Mouse (Mus musculus) embryonic fibroblast, embryonic 13.5 days (primary cell): Measurements from ENCODE around the gene Car10. TPM values are rescaled to one million over a fixed set of nuclear protein-coding genes. Genes with fewer than 3 reads are reported as not detected.
"Not testable (repeated sequence)": the region's sequence is repeated elsewhere in the genome, so short reads cannot be mapped to it uniquely, and the experiment has no call there.

ENCODE experiments used
- H3K27ac ChIP-seq: 2 replicates; pipeline ENCODE4 v1.5.1; 2012; ENCODE audit warnings: low read length, control low read depth, inconsistent platforms; ENCODE audit not compliant: insufficient read depth
- H3K4me1 ChIP-seq: 2 replicates; pipeline ENCODE4 v1.6.1; 2011; ENCODE audit warnings: low read length; ENCODE audit not compliant: control insufficient read depth, insufficient read depth
- H3K4me3 ChIP-seq: 2 replicates; pipeline ENCODE4 v1.5.1; 2011; ENCODE audit warnings: mild to moderate bottlenecking, control low read depth, low read length; ENCODE audit not compliant: insufficient read depth
- CTCF ChIP-seq: IDR thresholded peaks from 2 replicates; pipeline ENCODE4 v1.5.1; 2011; ENCODE audit warnings: mild to moderate bottlenecking, control low read depth, low read length, moderate library complexity, borderline replicate concordance; ENCODE audit not compliant: insufficient read depth
- POLR2A ChIP-seq: IDR thresholded peaks from 2 replicates; pipeline ENCODE4 v1.6.1; 2011; ENCODE audit warnings: low read depth, mild to moderate bottlenecking, control low read depth, low read length, moderate library complexity
- polyA plus RNA-seq: library from polyadenylated mRNA; stranded (reverse); fragments of >200 nt; gene quantifications from 2 replicates; pipeline ENCODE4 v1.2.4, GENCODE M21; 2011; ENCODE audit warnings: low read depth; ENCODE audit not compliant: missing spikeins, insufficient read length

Car10 gene
- polyA plus RNA-seq, 1 experiment: 0.88 TPM

DNA sequence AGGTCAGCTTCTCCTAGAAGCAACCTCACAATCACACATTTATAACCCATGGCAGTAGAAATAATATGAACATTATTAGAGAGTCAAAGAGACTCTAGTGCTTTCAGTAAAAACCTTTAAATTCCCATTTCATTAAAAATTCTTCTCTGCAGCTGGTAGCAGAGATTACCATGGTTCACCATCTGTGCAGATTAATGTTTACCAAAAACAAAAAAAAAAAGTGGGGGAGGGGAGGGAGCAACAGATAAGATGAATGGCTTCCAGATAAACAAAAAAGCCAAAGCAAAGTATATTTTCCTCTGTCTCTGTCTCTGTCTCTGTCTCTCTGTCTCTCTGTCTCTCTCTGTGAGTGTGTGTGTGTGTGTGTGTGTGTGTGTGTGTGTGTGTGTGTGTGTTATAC is 266.3 kb downstream of the Car10 start:
- H3K4me3 ChIP-seq: no peak overlapping the region
- no peaks in the 10 kb centered on the region for H3K4me1 ChIP-seq
- TF ChIP-seq CTCF (no peak), POLR2A (no peak)
- no peak overlapping the region for H3K27ac ChIP-seq

DNA sequence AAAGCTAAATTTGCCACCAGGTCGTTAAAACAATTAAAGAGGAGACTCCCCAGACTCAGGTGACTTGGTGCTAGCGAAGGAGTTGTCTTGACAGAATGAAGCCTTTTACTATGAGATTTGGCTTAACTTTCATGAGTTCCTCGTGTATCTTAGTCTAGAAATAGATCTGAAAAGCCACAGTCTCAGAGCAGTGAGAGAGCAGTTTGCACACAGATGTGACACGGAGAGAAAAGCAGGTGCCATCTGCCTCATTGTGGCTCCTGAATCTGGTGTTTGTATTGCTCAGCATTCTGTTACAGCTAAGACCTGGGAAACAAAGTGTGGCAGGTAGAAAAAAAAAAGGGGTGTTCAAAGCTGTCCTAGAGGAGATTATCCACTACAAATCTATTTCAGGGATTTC is 269.4 kb downstream of the Car10 start:
- TF ChIP-seq CTCF: no peak
- TF ChIP-seq POLR2A: no peak
- no peak overlapping the region for H3K4me3 ChIP-seq
- no peak overlapping the region for H3K27ac ChIP-seq
- H3K4me1 ChIP-seq: no peaks in the 10 kb centered on the region

DNA sequence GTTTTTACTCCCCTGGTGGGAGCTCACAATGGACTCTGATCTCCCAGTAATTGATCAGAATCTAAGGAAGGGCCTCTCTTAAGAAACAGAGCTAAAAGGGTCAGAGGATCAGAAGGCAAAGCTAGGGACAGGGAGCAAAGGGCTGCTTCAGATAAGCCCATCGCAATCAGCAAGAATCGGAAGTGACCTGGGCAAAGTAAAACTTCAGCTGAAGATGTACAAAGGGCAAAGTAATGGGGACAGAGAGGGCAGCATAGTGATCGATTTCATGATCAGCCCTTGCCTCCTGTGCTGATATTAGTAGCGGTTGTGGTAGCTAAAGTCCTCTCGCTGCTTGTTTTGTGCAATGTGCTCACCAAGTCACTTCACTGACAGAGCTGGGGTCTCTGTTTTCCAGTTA is 269.9 kb downstream of the Car10 start:
- Histone ChIP-seq H3K4me1 (no peaks in the 10 kb centered on the region), H3K27ac (no peak overlapping the region), H3K4me3 (no peak overlapping the region)
- TF ChIP-seq POLR2A (no peak), CTCF (no peak)

DNA sequence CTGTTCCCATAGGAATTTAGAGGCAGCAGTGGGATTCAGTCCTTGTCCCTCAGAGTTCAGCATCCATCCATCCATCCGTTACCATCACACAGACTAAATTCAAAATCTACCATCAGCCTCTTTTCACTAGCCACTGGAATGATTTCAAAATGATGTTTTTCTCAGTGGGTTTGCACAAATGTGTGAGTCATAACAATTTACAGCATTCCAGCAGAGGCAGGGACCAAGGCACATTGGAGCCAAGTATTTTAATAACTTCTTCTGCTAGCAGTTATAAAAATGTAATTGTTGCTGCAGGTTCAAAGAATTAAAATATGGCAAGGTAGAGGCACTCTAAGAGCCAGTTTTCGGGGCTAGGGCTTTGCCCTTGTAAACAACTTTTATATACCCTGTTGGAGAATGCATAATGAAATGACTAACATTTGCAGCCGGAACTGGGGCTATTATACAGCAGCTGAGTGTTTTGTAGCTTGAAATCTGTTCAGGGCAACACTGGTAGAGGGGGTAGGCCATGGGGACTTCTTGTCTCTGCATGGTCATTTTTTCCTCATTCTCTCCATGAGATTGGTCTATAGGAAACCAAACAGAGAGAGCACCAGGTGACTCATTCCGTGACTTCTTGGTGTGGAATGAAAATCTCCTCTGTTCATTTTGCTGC is 276.0 kb downstream of the Car10 start:
- Histone ChIP-seq H3K4me1 (peaks cover 5% of the 10 kb centered on the region), H3K27ac (peak overlapping the region; percentile 76; the same call in 1 of the 2 replicates), H3K4me3 (no peak overlapping the region)
- TF ChIP-seq POLR2A (no peak), CTCF (no peak)

DNA sequence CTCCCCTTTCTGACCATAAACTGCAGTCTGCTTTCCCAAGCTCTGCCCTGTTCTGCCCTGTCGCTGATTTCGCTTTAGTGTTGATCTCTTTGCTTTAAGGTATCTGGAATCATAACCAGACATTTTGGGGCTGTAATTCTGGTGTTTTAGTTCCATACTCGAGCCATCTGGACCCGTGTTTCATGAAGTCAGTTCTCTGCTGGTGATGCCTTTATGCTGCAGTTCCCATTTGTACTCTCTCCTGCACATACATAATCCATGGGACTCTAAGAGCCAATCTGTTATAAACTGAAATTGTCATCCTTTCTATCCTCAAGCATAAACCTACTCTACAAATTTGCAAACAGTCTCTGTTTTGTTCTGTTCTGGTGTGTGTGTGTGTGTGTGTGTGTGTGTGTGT is 293.3 kb downstream of the Car10 start:
- Histone ChIP-seq H3K27ac (no peak overlapping the region), H3K4me3 (no peak overlapping the region), H3K4me1 (no peaks in the 10 kb centered on the region)
- TF ChIP-seq CTCF (no peak), POLR2A (no peak)

DNA sequence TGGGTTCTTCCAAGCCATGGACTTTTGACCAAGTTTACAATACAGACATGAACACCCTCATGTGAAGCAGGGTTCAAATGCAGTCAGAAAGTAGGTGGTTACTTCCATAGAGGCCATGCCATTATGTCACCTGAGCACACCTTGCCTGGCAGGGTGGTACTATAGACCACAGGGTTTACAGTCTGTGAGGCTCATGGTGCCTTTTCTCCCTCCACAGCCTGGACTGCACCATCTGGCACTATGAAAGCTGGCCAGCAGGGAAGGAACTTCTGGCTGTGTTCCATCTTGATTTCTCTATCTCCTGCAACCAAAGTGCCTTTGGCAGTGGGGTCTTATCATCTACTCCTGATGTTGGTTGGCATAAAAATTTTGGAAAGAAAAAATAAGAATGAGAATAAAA is 295.5 kb downstream of the Car10 start:
- not testable (repeated sequence) for H3K4me1 ChIP-seq, H3K27ac ChIP-seq, H3K4me3 ChIP-seq

DNA sequence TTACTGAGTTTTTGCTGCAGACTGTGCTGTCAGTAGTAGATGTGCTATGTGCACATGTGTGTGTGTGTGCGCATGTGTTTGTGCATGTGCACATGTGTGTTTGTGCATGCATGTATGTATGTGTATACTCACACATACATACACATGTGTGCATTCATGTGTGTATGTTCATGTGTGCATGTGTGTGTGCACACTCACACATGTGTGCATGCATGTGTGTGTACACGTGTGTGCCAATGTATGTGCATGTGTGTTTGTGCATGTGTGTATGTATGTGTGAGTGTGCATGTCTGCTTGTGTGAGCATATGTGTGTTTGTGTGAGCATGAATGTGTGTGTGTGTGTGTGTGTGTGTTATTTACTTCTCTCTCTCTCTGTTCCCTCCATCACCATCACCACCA is 298.5 kb downstream of the Car10 start:
- TF ChIP-seq POLR2A (no peak), CTCF (no peak)
- H3K4me1 ChIP-seq: no peaks in the 10 kb centered on the region
- no peak overlapping the region for H3K27ac ChIP-seq
- no peak overlapping the region for H3K4me3 ChIP-seq

DNA sequence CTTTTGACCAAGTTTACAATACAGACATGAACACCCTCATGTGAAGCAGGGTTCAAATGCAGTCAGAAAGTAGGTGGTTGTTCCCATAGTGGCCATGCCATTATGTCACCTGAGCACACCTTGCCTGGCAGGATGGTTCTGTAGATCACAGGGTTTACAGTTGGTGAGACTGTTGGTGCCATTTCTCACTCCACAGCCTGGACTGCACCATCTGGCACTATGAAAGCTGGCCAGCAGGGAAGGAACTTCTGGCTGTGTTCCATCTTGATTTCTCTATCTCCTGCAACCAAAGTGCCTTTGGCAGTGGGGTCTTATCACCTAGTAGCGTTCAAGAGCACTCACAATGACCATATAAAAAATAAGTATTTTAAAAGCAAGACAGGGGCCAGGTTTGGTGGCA is 303.3 kb downstream of the Car10 start:
- H3K4me1 ChIP-seq, H3K27ac ChIP-seq, H3K4me3 ChIP-seq: not testable (repeated sequence)

DNA sequence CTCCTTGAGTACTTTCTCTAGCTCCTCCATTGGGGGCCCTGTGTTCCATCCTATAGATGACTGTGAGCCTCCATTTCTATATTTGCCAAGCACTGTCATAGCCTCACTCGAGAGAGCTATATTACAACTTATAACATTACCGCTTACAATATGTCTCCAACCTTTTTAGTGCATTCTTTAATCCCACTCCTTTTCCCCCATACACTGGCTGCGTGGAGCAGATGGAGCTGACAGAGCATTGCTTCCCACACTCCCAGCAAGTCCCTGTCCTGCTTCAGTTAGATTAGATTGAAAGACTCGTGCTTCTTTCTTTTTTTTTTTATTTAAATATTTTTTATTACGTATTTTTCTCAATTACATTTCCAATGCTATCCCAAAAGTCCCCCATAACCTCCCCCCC is 310.2 kb downstream of the Car10 start:
- TF ChIP-seq POLR2A (no peak), CTCF (no peak)
- Histone ChIP-seq H3K4me1 (no peaks in the 10 kb centered on the region), H3K27ac (no peak overlapping the region), H3K4me3 (no peak overlapping the region)

DNA sequence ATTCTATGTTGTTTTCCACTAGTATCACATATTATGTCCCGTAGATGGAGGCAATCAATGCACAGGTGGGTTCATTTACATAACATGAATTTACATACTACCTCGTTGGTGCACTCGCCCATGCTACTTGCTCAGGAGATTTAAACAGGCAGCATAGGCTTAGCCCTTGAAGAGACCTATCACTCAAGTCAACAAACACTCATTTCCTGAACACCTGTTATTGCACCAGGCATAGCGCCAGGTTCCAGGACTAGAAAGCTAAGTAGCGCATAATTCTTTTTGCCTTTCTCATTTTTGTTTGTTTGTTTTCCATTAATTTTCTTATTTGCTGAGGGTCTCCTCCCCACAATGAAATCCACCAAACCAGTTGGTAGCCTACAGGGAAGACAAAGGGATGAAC is 333.7 kb downstream of the Car10 start:
- TF ChIP-seq CTCF (no peak), POLR2A (no peak)
- Histone ChIP-seq H3K27ac (no peak overlapping the region), H3K4me1 (no peaks in the 10 kb centered on the region), H3K4me3 (no peak overlapping the region)
